Mouse (Mus musculus): Measurements from ENCODE around the gene Casp6. TPM values are rescaled to one million over a fixed set of nuclear protein-coding genes. Genes with fewer than 3 reads are reported as not detected.

The Casp6 gene
- polyA plus RNA-seq, 1 experiment from 2014 or later: 62.3 TPM

Other genes starting within 250 kb of the Casp6 start
- 2.2 and 2.9 TPM in 2 replicates for gene Egf, start 146.1 kb upstream of the Casp6 start, polyA plus RNA-seq (2016; fragmentation: Nextera tagmentation; extraction: Ambion mirVana)
- not detected in 2 replicates for gene Lrit3, start 97.4 kb upstream of the Casp6 start, polyA plus RNA-seq (2016; fragmentation: Nextera tagmentation; extraction: Ambion mirVana)
- 0.26 TPM in 1 of 2 replicates, not detected in the other for gene Rrh, start 78.8 kb upstream of the Casp6 start, polyA plus RNA-seq (2016; fragmentation: Nextera tagmentation; extraction: Ambion mirVana)
- 77.1 and 80.8 TPM in 2 replicates for gene Gar1, start 70.0 kb upstream of the Casp6 start, polyA plus RNA-seq (2016; fragmentation: Nextera tagmentation; extraction: Ambion mirVana)
- gene Cfi, start 65.5 kb upstream of the Casp6 start, polyA plus RNA-seq (2016; fragmentation: Nextera tagmentation; extraction: Ambion mirVana): 0.53 and 0.92 TPM in 2 replicates
- gene Pla2g12a, start 22.8 kb upstream of the Casp6 start, polyA plus RNA-seq (2016; fragmentation: Nextera tagmentation; extraction: Ambion mirVana): 21.9 and 25.5 TPM in 2 replicates
- gene Mcub, start 68.8 kb downstream of the Casp6 start, polyA plus RNA-seq (2016; fragmentation: Nextera tagmentation; extraction: Ambion mirVana): 2.4 and 3.3 TPM in 2 replicates
- gene Sec24b, start 160.1 kb downstream of the Casp6 start, polyA plus RNA-seq (2016; fragmentation: Nextera tagmentation; extraction: Ambion mirVana): 36.8 and 36.9 TPM in 2 replicates
- 10.0 and 11.8 TPM in 2 replicates for gene Col25a1, start 230.1 kb downstream of the Casp6 start, polyA plus RNA-seq (2016; fragmentation: Nextera tagmentation; extraction: Ambion mirVana)